Mouse (Mus musculus) ovary, postnatal 14 days (tissue): Measurements from ENCODE around the gene Gm10964.
A peak's percentile ranks its signal among the peaks of the same experiment; 100 is the strongest.
"Not testable (repeated sequence)": the region's sequence is repeated elsewhere in the genome, so short reads cannot be mapped to it uniquely, and the experiment has no call there.

Experiments
- DNase-seq: peaks from one replicate; pipeline ENCODE4 v3.0.0; 2022; ENCODE audit warnings: low spot score

Gm10964 gene

DNA sequence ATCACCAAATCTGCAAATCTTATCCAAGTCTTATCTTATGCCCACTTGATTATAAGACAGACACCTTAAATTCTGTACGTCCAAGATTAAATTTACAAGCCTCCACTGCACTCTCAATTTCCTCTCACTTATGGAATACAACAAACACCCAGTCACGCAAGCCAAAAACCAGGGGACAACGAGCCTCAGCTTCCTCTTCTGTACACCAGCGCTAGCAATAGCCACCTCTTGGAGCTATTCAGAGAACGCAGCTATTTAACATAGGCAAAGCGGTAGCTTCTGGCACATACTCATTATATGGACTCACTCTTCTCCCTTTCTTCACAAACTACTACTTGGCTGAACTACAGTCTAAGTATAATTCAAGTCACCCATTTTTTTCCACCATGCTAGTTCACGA is 40.0 kb downstream of the Gm10964 start:
- DNase-seq, result no peak

DNA sequence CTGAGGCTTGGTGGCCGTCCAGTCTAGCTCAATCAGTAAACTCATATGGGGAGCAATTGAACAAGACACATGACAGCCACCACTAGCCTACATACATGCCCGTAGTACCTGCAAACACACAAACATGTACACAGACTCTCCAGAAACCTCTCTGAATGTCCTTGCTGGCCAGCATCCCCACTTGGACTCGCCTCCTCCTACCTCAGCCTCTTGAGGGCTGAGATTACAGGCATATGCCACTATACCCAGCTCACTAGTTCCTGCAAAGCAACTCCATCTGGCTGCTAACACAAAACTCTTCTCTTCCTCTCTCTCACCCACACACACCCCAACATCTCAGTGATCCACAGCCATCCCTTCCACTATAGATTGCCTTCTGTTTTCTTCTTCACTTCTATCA is 41.1 kb downstream of the Gm10964 start:
- no peak for DNase-seq

DNA sequence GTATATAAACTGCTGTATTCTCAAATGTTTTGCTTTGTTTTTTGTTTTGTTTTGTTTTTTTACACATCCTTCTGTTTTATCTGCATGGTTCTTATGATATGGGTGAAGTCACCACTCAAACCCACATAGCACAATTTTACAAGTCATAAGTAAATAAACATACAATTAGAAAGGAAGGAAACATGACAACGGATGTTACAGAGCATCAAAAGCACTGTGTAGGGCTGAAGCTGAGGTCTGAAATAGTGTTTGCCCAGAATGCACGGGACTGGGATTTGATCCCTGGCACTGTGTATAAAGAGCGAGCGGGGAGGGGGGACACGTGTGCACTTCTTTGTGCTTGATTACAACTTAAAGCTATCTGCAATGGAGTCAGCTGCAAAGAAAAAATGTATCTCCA is 41.6 kb downstream of the Gm10964 start:
- DNase-seq, result no peak

DNA sequence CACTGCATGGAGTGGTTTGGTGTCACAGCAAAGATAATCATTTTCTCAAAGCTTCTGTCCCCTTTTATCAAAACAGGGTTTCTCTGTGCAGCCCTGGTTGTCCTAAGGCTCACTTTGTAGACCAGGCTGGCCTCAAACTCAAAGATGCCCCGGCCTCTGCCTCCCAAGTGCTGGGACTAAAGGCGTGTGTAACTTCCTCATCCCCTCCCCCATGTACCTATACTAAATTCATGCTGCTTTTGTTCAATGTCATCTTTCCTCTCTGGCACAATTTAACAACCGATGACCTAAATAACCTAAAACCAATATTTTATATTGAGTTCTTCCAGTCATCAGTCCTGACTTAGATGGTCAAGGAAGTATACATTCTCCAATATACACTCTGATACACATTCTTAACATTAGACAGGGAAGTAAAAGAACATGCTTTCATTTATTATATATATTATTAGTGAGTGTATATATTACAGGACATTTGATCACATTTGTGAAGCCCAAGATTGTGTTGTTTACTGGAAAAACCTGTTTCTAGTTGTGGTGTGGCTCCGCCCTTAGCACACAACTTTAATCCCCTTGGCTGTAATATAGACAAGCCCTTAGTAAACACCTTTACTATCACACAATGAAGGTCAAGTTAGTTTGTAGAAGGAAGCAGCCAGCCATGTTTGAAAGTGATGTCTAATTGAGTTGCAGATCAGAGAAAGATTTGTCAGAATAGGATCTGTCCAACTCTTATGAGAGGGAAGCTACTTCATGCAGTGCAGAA is 43.9 kb downstream of the Gm10964 start:
- no peak for DNase-seq

DNA sequence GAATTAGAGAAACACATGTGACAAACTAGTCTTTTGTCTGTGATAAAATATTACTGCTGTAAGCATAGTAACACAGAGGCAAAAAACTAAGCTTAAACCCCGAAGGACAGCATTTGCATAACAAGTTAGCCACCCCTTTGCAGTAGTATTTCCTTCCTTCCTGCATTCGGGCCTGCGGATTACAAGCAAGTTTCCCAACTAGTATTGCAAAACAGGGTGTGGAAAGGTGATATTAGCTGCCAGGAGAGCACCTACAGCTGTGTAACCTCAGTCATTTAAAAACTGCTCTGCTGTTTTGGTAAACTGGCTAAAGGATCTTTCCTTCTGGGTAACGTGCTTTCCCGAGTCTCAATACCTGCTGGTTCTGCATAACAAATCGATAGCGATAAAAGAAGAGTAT is 48.1 kb downstream of the Gm10964 start:
- DNase-seq, result no peak

DNA sequence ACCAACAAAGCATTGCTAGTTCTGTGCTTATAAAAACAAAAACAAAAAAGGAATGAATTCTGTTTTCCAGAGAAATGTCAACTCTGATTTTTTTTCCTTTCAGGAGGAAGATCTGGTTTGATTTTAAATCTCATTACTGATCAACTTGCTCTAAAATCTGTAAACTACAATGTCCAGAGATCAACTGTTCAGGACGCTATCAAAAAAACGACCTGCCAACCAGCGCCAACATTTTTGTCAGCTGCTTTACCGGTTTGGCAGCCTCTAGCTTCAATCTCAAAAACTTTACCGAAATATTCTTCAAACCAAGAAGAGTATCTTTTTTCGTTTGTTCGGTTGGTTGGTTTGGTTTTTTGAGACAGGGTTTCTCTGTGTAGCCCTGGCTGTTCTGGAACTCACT is 49.9 kb downstream of the Gm10964 start:
- no peak for DNase-seq

DNA sequence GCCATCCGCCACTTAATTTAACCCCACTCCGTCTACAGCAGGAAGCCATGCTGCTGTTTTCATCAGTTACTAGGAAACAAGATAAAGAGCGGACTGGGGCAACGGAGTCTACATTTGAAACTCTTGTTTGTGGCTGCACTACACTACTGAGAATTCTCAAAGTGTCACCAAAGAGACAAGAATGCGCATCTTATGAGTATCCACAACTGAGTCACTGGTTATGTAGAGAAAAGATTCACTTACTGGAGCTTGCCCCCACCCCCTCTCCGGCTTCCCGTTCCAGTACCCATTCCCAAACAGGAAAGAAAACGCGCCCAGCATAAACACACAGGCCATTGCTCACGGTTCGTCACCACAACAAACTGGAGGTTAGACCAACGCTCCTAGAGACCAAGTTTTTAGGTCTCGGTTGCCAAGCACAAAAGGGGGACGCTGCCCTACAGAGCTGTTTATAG is 50.8 kb downstream of the Gm10964 start:
- DNase-seq, result peak; percentile 18

DNA sequence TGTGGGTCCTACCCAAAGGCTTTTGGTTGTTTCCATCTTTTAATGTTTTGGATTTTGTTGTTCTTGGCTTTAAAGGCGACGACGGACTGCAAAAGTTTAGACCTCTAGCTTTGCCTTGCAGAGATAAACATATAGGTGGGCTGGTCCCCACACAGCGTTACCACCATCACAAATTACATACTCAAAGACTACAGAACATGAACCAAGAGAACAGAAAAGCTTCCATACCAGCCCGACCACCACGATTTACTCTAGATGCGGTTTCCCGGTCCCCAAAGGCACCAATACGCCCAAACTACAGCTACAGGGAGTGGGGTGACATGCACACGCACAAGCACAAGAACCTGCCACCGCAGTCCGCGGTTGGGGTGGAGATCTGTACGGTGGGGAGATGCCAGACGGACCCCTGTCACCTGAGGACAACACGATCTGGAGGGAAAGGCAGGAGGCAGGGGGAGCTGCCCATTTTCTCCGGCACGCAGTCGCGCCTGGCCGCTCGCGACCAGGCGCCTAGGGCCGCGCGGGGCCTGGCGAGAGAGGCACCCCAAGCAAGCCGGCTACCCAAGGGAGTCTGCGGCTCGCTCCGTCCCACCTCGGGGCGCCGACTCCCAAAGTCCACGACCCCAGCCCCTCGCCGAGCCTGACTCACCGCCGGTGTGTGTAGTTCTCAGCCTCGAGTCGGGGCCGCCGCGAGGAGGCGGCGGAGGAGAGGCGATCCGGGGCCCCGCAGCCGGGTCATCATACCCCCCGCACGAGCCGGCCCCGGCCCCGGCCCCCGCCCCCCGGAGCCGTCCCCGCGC is 51.4 kb downstream of the Gm10964 start:
- peak; percentile 33 for DNase-seq

DNA sequence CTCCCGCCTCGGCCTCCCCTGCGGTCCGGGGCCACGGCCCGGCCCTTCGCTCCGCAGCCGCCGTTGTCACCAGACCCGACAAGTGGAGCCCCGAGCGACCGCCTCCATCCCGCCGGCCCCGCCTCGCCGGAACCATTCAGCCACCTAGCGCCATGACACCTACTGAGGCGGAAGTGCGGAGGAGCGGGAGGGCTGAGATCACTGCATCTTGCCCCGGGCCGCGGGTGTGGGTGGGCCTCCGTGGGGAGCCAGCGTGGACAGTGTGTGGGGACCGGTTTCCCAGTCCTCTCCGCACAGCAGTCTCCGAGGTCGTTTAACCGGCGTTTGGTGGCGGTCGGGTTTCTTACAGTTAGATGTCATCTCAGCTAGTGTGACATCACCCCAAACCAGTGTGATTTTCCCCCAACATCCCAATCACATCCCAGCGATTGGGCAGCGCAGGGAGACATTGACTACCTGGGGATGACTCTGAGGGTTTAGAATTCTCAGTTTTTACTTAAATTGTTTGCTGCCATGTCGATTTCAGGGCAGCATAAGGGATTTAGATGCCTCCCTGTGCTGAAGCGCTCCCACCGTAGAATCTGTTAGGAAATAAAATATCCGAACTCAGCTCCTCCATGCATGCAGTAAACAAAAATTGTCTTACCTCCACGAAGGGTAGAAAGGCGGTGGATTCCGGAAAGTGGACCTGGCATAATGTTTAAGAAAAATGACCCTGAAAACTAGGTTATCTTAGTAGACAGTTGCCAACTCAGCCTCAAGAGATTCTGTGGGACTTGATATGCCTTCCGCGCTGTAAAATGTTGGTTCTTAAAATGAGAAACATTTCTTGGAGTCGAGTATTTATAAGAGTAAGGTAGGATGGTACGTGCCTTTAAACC is 52.3 kb downstream of the Gm10964 start, which contains the start of gene Hipk1:
Gene Hipk1, minus strand, starts transcription at position 334 of the 881 bp plus-strand sequence.
- peak; percentile 83 for DNase-seq

DNA sequence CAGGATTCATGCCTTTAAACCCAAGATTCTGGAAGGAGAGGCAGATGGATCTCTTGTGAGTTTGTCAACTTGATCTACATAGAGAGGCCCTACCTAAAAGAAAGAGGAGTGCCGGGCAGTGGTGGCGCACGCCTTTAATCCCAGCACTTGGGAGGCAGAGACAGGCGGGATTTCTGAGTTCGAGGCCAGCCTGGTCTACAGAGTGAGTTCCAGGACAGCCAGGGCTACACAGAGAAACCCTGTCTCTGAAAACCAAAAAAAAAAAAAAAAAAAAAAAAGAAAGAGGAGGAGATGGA is 52.9 kb downstream of the Gm10964 start:
- DNase-seq, result not testable (repeated sequence)

DNA sequence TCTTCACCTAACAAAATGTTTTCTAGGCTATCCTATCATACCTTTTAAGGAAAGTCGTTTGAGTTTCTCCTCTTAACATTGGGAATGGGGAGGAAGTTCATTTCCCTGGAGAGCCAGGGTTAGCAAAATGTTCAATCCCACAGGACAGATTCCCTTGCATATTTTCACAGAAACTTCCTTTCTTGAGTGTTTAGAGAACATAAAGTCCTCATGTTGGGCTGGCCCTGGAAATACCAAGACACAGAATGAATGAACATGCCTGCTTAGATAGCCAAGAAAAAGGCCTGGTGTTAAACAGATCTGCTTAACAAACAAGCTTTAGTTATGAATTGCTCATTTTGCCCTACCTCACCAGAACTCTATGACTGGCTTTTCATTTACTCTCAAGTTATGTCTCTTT is 53.4 kb downstream of the Gm10964 start:
- no peak for DNase-seq
